Mouse (Mus musculus) kidney, adult 11 months (tissue): ENCODE measurements around the gene Prune1.

Source experiments
- DNase-seq: peaks from one replicate; pipeline ENCODE4 v3.0.0; 2022

The Prune1 gene

DNA sequence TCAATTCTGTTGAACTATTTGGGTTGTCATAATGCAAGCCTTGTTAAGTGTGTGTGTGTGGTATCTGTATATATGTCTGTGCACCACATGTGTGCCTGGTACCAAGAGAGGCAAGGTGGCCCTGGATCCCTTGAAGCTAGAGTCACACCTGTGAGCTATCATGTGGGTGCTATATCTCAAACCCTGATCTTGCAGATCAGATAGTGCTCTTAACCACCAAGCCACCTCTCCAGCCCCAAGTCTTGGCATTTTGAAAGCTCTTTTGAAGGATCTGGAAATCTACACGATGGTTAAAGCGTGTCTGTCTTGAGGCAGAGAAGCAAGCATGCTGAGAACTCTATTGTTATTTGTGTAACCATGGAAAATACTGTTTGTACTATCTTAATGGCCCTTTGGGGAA is 71.3 kb downstream of the Prune1 start:
- DNase-seq = no peak

DNA sequence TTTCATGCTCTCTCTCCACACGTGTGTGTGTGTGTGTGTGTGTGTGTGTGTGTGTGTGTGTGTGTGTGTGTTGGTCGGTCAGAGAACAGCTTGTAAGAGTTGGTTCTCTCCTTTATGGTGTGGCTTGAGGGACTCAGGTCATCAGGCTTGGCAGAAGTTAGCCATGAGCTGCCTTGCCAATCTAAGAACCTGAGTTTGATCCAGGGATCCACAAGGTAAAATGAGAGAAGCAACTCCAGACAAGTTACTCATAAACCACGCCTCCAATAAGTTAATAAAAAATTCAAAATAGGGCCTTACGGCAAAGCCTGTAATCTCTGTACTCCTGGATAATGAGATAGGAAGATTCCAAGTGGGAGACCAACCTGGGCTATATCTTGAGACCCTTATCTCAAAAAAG is 73.6 kb downstream of the Prune1 start:
- DNase-seq = no peak

DNA sequence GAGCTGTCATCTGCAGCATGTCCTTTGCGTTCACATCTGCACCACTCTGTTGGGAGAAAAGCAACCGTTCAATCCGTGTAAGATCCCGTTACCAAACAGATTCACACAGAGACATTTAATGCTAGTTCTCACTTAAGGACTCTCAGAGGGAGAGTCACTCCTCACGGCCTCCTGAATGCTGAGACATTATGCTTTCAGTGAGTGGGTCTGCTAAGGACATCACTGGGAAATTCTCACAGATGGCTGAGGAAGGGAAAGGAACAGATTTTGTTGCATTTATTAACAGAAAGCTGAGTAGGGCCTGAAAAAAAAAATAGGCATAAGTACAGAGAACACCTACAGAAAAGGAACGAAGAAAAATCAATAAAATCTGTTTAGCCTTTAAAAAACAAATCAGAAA is 78.0 kb downstream of the Prune1 start:
- no peak for DNase-seq
